Mouse (Mus musculus) CD8-positive naive resting alpha-beta T cell, adult 2 months (primary cell): Measurements from ENCODE around the gene Bex6.

Experiments
- DNase-seq, 2 experiments: peaks; one replicate each; pipeline ENCODE4 v3.0.0; 2022; ENCODE audit warnings: low read depth in 2 of 2, low spot score in 2 of 2

Bex6 gene

GRCm38 (mm10) chr16:32179333-32179901 is at the start of gene Bex6:
Gene Bex6, plus strand, starts transcription at chr16:32179823.
- DNase-seq, result no peak

DNA sequence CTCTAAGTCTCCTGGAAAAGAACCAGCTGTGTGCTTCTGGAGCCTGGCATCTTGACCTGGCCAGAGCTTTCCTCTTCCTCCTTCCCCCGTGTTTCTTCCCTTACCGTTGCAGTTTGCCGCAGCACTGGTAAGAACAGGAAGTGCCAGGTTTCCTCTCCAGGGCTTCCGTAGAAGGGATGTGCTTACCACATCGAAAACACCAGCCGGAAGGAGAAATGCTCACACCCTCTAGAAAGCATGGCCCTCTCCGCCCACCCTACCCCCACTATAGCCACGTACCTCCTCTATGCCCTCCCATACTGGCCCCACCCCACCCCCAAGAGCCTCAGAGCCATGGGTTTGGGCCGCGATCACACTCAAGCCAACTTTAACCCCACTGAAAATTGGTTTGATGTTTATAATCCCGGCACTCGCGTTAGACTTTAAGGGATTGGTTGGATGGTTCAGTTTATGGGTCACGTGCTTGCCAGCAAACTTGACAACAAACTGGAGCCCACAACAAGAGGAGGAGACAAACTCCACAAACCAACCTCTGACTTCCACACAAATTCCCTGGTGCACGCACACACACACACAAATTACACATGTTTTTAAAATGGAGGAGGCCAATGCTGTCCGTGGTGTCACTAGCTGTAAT is 49.3 kb upstream of the Bex6 start:
- DNase-seq, result peak; percentile 62 to 72

DNA sequence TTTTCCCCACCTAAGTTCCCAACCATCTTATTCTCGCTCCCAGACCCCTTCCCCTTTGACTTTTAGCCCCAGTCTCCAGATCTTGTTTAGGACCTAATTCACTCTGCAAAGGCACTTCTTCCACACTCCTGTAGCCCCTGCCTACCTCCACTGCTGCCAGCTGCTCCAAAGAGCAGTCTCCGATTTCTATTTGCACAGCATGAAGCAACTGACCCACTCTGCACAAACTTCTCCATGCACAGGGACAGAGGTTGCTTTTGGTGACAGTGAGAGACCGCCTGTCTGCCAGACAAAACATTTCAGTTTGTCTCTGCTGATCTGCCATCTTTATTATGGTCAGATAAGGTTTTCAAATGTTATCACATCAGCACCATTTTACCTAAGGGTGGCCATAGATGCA is 46.5 kb upstream of the Bex6 start:
- DNase-seq, result no peak

- DNase-seq, result no peak
These were observed 43.7 kb upstream of the Bex6 start for GRCm38 (mm10) chr16:32135842-32136357.

DNA sequence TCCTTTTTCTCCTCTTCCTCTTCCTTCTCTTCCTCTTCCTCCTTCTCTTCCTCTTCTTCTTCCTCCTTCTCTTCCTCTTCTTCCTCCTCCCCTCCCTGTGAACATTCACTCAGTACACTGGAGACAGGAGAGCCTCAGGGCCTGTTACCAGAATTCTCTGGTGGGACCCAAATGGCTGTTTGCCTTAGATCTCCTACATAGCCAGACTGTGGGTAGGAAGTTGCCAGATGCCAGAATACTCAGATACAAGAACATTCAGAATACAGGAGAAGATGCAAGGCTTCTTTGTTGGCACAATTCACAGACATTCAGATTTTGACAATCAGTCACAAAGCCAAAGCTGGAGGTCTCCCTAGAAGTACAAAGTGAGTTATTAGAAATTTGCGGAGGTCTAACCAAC is 40.7 kb upstream of the Bex6 start:
- no peak for DNase-seq

DNA sequence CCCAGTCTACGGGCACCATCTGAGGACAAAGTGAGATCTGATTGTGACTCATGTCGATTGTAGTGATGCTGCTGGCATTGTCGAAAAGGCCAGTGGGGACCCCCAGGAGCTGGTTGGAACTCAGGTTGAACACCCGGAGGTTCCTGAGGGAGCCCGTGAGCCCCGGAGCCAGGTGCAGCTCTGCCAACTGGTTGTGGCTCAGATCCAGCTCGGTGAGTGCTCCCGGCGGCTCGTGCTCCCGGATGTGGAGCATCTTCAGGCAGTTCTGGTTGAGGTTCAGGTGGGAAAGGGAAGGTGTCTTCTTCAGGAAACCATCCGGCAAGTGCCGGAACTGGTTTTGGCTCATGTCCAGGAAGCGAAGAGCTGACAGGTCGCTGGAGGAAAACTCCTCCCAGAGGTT is 35.9 kb upstream of the Bex6 start:
- no peak for DNase-seq

GRCm38 (mm10) chr16:32144592-32144991 is 35.0 kb upstream of the Bex6 start:
- DNase-seq, result no peak

GRCm38 (mm10) chr16:32147589-32148207 is 31.9 kb upstream of the Bex6 start:
- DNase-seq, result no peak

GRCm38 (mm10) chr16:32153976-32154375 is 25.6 kb upstream of the Bex6 start:
- no peak for DNase-seq

- DNase-seq, result no peak
These were observed 25.2 kb upstream of the Bex6 start for GRCm38 (mm10) chr16:32154437-32154836.

- DNase-seq, result no peak
These were observed 22.9 kb upstream of the Bex6 start for GRCm38 (mm10) chr16:32156719-32157118.

GRCm38 (mm10) chr16:32157369-32157768 is 22.3 kb upstream of the Bex6 start:
- DNase-seq, result no peak

- no peak for DNase-seq
These were observed 20.7 kb upstream of the Bex6 start for GRCm38 (mm10) chr16:32158966-32159365.

DNA sequence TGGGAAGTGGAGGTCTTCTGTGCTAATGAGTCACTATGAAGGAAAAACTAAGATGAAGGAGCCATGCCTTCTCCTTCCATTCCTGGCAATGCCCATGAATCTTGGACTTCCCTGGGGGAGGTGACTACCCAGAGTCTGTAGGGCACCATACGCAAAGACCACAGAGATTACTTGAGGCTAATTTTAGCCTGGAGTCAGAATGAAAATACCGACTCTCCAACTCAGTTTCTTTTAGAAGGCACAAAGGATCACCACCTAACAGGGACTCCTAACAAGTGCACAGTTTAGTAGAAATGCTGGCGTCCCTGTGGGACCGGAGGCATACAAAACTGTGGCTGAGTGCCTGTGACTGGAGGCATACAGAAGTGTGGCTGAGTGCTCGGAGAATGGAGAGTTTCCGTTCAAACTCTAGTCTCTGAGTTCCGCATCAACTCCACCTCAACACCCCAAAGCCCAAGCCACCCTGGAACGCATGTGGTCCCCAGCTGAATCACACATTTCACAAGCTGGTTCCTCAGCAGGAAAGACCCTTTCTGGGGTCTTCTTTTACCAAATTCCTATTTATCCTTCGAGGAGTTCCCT is 18.8 kb upstream of the Bex6 start:
- DNase-seq, result no peak

DNA sequence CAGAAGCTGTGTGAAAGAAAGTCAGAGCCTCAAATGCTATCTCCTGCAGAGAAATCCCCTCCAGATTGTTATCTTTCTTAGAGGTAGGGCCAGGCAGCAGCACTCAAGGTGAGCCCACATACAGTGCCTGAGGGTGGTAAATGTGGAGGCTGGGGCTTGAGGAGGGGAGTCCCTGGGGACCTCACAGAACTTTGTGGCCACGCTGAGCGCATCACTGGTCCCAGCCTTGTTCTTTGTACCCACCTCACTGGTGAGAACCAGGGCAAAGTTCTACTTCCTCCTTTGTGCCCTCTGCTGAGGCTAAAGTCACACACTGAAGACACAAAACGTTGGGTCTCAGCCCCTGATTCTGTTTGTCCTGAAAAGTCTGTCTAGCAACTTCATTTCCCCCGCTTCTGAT is 16.2 kb upstream of the Bex6 start:
- peak; percentile 52 to 62 for DNase-seq

GRCm38 (mm10) chr16:32163891-32164290 is 15.7 kb upstream of the Bex6 start:
- no peak for DNase-seq

DNA sequence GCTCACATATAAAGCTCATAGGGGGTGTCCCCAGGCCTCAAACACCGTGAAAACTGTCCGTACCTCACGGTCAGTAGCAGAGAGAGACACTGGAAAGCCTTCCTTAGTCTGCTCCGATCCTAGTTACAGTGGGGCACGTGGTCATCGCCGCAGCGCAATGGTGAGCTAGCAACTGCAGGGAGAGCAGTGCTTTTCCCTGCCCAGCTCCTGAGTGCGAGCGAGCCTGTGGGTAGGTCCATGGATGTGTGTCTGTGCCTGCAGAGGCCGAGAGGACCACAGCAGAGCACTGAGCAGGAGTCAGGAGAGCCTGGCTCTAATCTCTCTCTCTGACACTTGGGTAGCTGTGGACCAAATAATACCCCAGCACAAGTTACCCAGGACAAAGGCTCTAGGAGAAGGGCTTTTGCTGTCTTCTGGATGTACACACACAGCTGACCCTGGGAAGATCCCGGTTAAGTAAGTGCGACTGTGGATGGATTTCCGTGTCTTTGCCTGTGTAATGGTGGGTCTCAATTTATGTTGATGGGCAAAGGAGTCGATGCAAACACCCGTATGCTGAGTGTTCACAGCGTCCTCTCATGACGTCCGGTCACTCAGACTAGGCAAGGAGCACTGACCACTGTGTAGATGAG is 15.1 kb upstream of the Bex6 start:
- no peak for DNase-seq

DNA sequence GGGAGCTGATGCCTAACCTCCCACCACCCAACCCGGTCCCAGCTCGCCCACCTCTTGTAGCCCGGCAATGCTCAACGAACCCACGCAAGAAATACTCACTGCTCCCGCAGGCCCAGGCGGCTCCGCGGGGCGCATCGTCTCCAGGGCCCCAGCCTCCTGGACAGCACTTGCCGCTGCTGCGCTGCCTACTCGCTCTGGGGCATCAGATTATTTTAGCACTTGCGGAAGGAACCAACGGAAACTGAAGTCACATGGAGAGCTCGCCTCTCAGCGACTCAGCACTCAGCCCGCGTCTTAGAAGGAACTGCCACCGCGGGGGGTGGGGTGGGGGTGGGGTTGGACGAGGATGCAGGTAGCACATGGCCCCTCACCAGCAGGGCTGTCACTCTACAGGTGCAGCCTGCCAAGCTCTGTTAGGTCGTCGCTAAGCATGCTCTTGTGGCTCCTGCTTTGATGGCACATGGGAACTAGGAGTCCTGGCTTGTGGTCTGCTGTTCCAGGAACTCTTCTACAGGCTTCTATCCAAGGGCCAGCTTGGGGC is 14.3 kb upstream of the Bex6 start, which contains the start of gene Nrros:
Gene Nrros, minus strand, starts transcription at position 314 of the 541 bp plus-strand sequence.
- DNase-seq, result peak; percentile 61 to 67

- DNase-seq, result no peak
These were observed 11.6 kb upstream of the Bex6 start for GRCm38 (mm10) chr16:32167819-32168545.

- no peak for DNase-seq
These were observed 8.4 kb upstream of the Bex6 start for GRCm38 (mm10) chr16:32171031-32171731.
